Mouse (Mus musculus): ENCODE data around the gene S100a13. TPM values are rescaled to one million over a fixed set of nuclear protein-coding genes. Genes with fewer than 3 reads are reported as not detected.

Gene S100a13
- polyA plus RNA-seq (2016; fragmentation: Nextera tagmentation; extraction: Ambion mirVana) = 9.3 and 9.5 TPM in 2 replicates

DNA sequence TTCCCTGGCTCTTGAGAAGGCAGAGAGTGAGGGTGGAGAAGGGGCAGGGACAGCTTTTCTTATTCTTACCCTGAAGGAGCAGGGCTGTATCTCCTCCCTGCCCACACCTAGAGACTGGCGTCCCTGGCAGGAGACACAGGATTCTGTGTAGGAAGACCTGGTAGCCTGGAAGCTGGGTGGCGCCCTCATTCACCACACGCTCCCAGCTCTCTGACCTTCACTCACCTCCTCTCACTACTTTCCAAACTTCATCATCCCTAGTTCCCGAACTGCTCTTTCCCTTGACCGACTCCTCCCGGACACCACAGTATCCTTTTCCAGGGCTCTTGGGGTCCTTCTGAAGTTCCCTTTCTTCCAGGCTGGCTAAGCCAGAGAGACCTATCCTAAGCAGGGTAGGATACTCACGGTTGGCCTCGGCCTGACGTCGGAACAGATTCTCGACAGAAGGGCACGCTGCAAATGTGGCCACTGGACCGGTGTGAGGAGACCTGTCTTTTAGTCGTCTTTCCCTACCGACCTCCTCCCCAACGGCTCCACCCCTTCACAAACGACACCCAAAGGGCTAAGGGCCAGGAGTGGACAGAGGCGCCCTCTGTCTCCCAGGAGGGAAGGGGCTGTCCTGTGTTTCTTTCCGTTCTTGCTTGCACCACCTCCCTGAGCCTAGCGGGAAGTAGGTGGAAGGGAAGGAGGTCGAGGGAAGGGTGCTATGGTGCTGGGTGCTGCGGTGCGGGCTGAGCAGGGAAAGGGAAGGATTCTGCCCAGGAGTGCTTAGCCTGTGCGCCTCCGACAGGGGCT is at the start of gene S100a13, which contains the start of gene S100a1:
S100a13 (plus strand) TSS at position 640 of the 795 bp plus-strand sequence.
S100a1 (minus strand) TSS at position 597 of the 795 bp plus-strand sequence.
- Histone ChIP-seq H3K27me3 (ENCODE audit: low read depth, poor library complexity, severe bottlenecking) (peaks cover 54% of the 10 kb centered on the region), H3K4me1 (peaks cover 26% of the 10 kb centered on the region), H3K27ac (replicated peaks) (peak within 1 kb of the TSS; percentile 49; the same call in 1 of the 2 replicates), H3K36me3 (no peaks in the 10 kb centered on the region), H3K4me3 (peak within 1 kb of the TSS; percentile 57), H3K9me3 (replicated peaks) (no peaks in the 10 kb centered on the region)
- DNase-seq (ENCODE audit: low spot score) = peak; percentile 43
- 5% methylated on average over 25 of the region's 25 CpGs for WGBS

GRCm38 (mm10) chr3:90464552-90465080 is 49.6 kb upstream of the S100a13 start:
- H3K27ac ChIP-seq (replicated peaks) = no peak overlapping the region; the same call in 1 of the 2 replicates
- H3K4me3 ChIP-seq = peak overlapping the region; percentile 50
- no peaks in the 10 kb centered on the region for H3K9me3 ChIP-seq (replicated peaks)
- no peaks in the 10 kb centered on the region for H3K36me3 ChIP-seq
- H3K4me1 ChIP-seq = peaks cover 22% of the 10 kb centered on the region
- peaks cover 73% of the 10 kb centered on the region for H3K27me3 ChIP-seq (ENCODE audit: low read depth, poor library complexity, severe bottlenecking)
- 11% methylated on average over 37 of the region's 37 CpGs for WGBS
- peak; percentile 33 for DNase-seq (ENCODE audit: low spot score)

GRCm38 (mm10) chr3:90465081-90465685 is 49.1 kb upstream of the S100a13 start:
- Histone ChIP-seq H3K4me3 (peak overlapping the region; percentile 50), H3K27me3 (ENCODE audit: low read depth, poor library complexity, severe bottlenecking) (peaks cover 67% of the 10 kb centered on the region), H3K36me3 (no peaks in the 10 kb centered on the region), H3K9me3 (replicated peaks) (no peaks in the 10 kb centered on the region), H3K4me1 (peaks cover 22% of the 10 kb centered on the region), H3K27ac (replicated peaks) (no peak overlapping the region; the same call in 1 of the 2 replicates)
- peak; percentile 57 for DNase-seq (ENCODE audit: low spot score)
- WGBS = 2% methylated on average over 75 of the region's 75 CpGs

GRCm38 (mm10) chr3:90465686-90466310 is 48.4 kb upstream of the S100a13 start, which contains the start of gene Npr1:
Gene Npr1 (minus strand): TSS chr3:90465866.
- peaks cover 22% of the 10 kb centered on the region for H3K4me1 ChIP-seq
- under 1% methylated on average over 39 of the region's 49 CpGs for WGBS
- peak within 1 kb of the TSS; percentile 50 for H3K4me3 ChIP-seq
- no peaks in the 10 kb centered on the region for H3K36me3 ChIP-seq
- H3K9me3 ChIP-seq (replicated peaks) = no peaks in the 10 kb centered on the region
- DNase-seq (ENCODE audit: low spot score) = peak; percentile 57
- peaks cover 61% of the 10 kb centered on the region for H3K27me3 ChIP-seq (ENCODE audit: low read depth, poor library complexity, severe bottlenecking)
- H3K27ac ChIP-seq (replicated peaks) = no peak within 1 kb of the TSS; the same call in 1 of the 2 replicates

GRCm38 (mm10) chr3:90466311-90466766 is 47.9 kb upstream of the S100a13 start:
- Histone ChIP-seq H3K27me3 (ENCODE audit: low read depth, poor library complexity, severe bottlenecking) (peaks cover 55% of the 10 kb centered on the region), H3K4me1 (peaks cover 22% of the 10 kb centered on the region), H3K9me3 (replicated peaks) (no peaks in the 10 kb centered on the region), H3K27ac (replicated peaks) (no peak overlapping the region), H3K4me3 (peak overlapping the region; percentile 50), H3K36me3 (no peaks in the 10 kb centered on the region)
- WGBS = under 1% methylated on average over 15 of the region's 15 CpGs
- peak; percentile 66 for DNase-seq (ENCODE audit: low spot score)

GRCm38 (mm10) chr3:90467618-90468300 is 46.5 kb upstream of the S100a13 start:
- no peak for DNase-seq (ENCODE audit: low spot score)
- peaks cover 22% of the 10 kb centered on the region for H3K4me1 ChIP-seq

GRCm38 (mm10) chr3:90472213-90472612 is 42.0 kb upstream of the S100a13 start:
- DNase-seq (ENCODE audit: low spot score) = no peak
- Histone ChIP-seq H3K27ac (replicated peaks) (no peak overlapping the region), H3K36me3 (peaks cover 1% of the 10 kb centered on the region), H3K4me3 (no peak overlapping the region), H3K9me3 (replicated peaks) (no peaks in the 10 kb centered on the region), H3K4me1 (peaks cover 6% of the 10 kb centered on the region), H3K27me3 (ENCODE audit: low read depth, poor library complexity, severe bottlenecking) (no peaks in the 10 kb centered on the region)
- 35% methylated on average over 3 of the region's 3 CpGs for WGBS

More at GRCm38 (mm10) chr3:90467618-90468300, 46.5 kb upstream of the S100a13 start:
- 93% methylated on average over 10 of the region's 10 CpGs for WGBS
- Histone ChIP-seq H3K9me3 (replicated peaks) (no peaks in the 10 kb centered on the region), H3K27ac (replicated peaks) (no peak overlapping the region), H3K36me3 (no peaks in the 10 kb centered on the region), H3K27me3 (ENCODE audit: low read depth, poor library complexity, severe bottlenecking) (peaks cover 41% of the 10 kb centered on the region), H3K4me3 (no peak overlapping the region)

DNA sequence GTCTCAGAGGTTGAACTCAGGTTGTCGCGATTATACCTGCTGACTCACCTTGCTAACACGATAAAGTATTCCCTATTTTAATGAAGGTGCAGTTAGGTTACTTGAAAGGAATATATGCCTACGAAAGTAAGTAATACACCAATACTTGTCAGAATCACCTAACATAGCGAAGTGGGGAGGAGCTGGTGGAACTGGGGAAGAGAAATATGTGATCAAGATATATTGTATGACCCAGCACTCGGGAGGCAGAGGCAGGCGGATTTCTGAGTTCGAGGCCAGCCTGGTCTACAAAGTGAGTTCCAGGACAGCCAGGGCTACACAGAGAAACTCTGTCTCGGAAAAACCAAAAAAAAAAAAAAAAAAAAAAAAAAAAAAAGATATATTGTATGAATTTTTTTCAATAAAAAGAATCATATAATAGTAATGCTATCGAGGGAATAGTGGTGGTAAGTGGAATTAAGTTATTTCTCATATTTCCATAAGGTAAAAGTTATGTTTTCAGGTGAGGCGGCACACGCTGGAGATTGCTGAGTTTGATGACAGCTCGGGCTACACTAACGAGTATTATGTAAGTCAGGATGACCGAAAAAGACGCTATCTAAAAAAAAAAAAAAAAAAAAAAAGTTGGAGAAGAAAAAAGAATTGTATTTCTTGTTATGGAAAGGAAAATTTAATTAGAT is 38.9 kb upstream of the S100a13 start:
- H3K9me3 ChIP-seq (replicated peaks) = no peaks in the 10 kb centered on the region
- 43% methylated on average over 16 of the region's 16 CpGs for WGBS
- no peaks in the 10 kb centered on the region for H3K27me3 ChIP-seq (ENCODE audit: low read depth, poor library complexity, severe bottlenecking)
- H3K36me3 ChIP-seq = peaks cover 32% of the 10 kb centered on the region
- no peak overlapping the region for H3K27ac ChIP-seq (replicated peaks)
- H3K4me3 ChIP-seq = peak overlapping the region; percentile 36
- DNase-seq (ENCODE audit: low spot score) = no peak
- H3K4me1 ChIP-seq = peaks cover 10% of the 10 kb centered on the region

DNA sequence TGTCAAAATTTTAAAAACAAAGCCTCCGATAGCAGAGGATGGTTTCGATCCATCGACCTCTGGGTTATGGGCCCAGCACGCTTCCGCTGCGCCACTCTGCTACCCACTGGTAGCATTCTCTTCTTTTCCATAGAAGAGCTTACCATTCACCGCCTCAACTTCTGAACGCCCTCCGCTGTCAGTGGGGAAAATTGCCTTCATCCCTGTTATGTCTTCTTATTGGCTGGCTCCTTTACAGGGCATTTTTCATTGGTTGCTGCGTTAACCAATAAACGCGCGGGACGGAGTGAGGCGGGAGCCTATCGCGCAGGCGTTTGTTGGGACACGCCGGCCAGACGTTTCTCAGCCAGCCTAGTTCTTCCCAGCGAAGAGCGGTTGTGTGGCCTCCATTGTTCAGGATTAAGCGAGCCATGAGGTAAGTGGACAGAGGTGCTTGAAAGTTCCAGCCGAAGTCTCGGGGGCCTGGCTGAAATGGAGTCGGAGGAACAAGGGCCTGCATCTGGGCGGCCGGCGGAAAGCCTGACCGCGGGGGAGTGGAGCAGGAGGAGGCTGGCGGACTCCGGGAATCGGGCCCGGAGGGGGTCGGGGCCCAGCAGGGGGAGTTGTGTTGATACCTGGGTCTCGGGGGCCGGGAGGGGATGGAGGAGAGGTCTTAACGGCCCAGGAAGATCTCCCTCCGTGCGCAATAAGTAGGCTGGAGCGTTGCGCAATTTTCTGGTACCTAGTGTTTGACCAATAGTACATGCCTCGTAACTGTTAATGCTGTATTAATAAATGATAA is 38.2 kb upstream of the S100a13 start, which contains the start of gene Ilf2:
Ilf2 (plus strand) TSS at position 296 of the 781 bp plus-strand sequence.
- WGBS = under 1% methylated on average over 45 of the region's 45 CpGs

DNA sequence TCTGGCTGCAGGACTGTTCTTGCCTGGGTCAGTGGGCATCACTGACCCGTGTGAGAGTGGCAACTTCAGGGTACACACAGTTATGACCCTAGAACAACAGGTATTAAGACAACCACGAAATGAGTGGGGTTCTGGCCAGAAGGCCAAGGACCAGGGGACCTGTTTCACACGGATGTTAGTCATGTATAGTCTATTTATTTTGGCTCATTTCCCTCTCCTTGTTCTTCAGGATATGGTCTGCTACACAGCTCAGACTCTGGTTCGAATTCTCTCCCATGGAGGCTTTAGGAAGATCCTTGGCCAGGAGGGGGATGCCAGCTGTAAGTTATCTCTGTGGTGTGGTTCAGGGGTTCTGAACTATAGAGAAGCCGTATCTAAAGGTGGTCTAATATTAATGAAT is 27.2 kb upstream of the S100a13 start:
- Histone ChIP-seq H3K4me1 (peaks cover 13% of the 10 kb centered on the region), H3K9me3 (replicated peaks) (no peaks in the 10 kb centered on the region), H3K27me3 (ENCODE audit: low read depth, poor library complexity, severe bottlenecking) (no peaks in the 10 kb centered on the region), H3K4me3 (no peak overlapping the region), H3K36me3 (peaks cover 77% of the 10 kb centered on the region), H3K27ac (replicated peaks) (no peak overlapping the region)
- 87% methylated on average over 5 of the region's 5 CpGs for WGBS
- no peak for DNase-seq (ENCODE audit: low spot score)

More for the DNA sequence above, 38.2 kb upstream of the S100a13 start, which contains the start of gene Ilf2:
- Histone ChIP-seq H3K27me3 (ENCODE audit: low read depth, poor library complexity, severe bottlenecking) (no peaks in the 10 kb centered on the region), H3K36me3 (peaks cover 39% of the 10 kb centered on the region), H3K9me3 (replicated peaks) (no peaks in the 10 kb centered on the region), H3K4me3 (peak within 1 kb of the TSS; percentile 94), H3K27ac (replicated peaks) (peak within 1 kb of the TSS; percentile 99), H3K4me1 (peaks cover 10% of the 10 kb centered on the region)
- peak; percentile 97 for DNase-seq (ENCODE audit: low spot score)

- WGBS = 90% methylated on average over 6 of the region's 6 CpGs
- H3K4me3 ChIP-seq = no peak overlapping the region
- no peaks in the 10 kb centered on the region for H3K9me3 ChIP-seq (replicated peaks)
- H3K4me1 ChIP-seq = peaks cover 13% of the 10 kb centered on the region
- H3K27me3 ChIP-seq (ENCODE audit: low read depth, poor library complexity, severe bottlenecking) = no peaks in the 10 kb centered on the region
- H3K36me3 ChIP-seq = peaks cover 62% of the 10 kb centered on the region
- no peak overlapping the region for H3K27ac ChIP-seq (replicated peaks)
- no peak for DNase-seq (ENCODE audit: low spot score)
Observed at GRCm38 (mm10) chr3:90488576-90488975, 25.7 kb upstream of the S100a13 start.
